Mouse (Mus musculus): ENCODE data around the gene Epx.

Epx gene

GRCm38 (mm10) chr11:87840676-87841075, 34.7 kb downstream of the Epx start:
- no peak for DNase-seq (ENCODE audit: low read depth, low spot score)

- DNase-seq (ENCODE audit: low read depth, low spot score): peak; percentile 50
These were observed 47.0 kb downstream of the Epx start, which contains the start of gene Lpo for GRCm38 (mm10) chr11:87828239-87828900. Gene Lpo (minus strand): TSS chr11:87828289.

GRCm38 (mm10) chr11:87821502-87821901, 53.8 kb downstream of the Epx start:
- DNase-seq (ENCODE audit: low read depth, low spot score): peak; percentile 16

GRCm38 (mm10) chr11:87817443-87817773, 57.9 kb downstream of the Epx start:
- DNase-seq (ENCODE audit: low read depth, low spot score): peak; percentile 65

- DNase-seq (ENCODE audit: low read depth, low spot score): peak; percentile 73
These were observed 58.5 kb downstream of the Epx start for GRCm38 (mm10) chr11:87816707-87817442.

GRCm38 (mm10) chr11:87814831-87815230, 60.5 kb downstream of the Epx start:
- no peak for DNase-seq (ENCODE audit: low read depth, low spot score)
